Mouse (Mus musculus): Measurements from ENCODE around the gene Aoah. TPM values are rescaled to one million over a fixed set of nuclear protein-coding genes. Genes with fewer than 3 reads are reported as not detected.

Aoah gene
- polyA plus RNA-seq, 1 experiment, result 3.2 TPM

DNA sequence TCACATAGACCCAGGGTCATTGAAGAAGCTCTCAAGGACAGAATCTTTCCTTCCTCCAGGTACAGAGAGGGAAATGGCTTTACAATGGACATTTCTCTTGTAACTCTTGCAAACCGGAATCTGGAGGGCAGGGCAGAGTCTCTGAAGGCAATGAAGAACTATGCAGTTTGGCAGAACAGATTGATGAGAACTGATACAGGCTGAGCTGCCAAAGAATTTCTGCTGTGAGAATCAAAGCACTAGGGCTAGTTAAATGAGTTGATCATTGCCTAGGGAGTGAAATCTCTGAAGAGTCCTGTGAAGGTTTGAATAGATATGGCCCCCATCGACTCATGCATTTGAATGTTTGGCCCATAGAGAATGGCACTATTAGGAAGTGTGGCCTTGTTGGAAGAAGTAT is 34.8 kb downstream of the Aoah start:
- H3K36me3 ChIP-seq (ENCODE audit: control insufficient read depth, insufficient read depth, low read length), result no peaks in the 10 kb centered on the region
- no peak overlapping the region for H3K4me3 ChIP-seq (ENCODE audit: extremely low read depth, insufficient read depth, insufficient read length)
- H3K4me1 ChIP-seq (ENCODE audit: control insufficient read depth, insufficient read depth, insufficient read length), result no peaks in the 10 kb centered on the region
- DNase-seq (ENCODE audit: low read depth in 1 of 2, low spot score in 2 of 2), result no peak
- WGBS, result 87% methylated on average over 2 of the region's 2 CpGs
- TF ChIP-seq CTCF (IDR thresholded peaks at IDR 0.05; ENCODE audit: extremely low read depth, insufficient read depth, insufficient read length, insufficient replicate concordance) (no peak), POLR2A (IDR thresholded peaks at IDR 0.05; ENCODE audit: low read depth, low read length) (no peak)
- H3K27me3 ChIP-seq (ENCODE audit: control insufficient read depth, insufficient read depth, low read length), result no peaks in the 10 kb centered on the region
- no peak overlapping the region for H3K27ac ChIP-seq (ENCODE audit: insufficient read depth, low read length)

DNA sequence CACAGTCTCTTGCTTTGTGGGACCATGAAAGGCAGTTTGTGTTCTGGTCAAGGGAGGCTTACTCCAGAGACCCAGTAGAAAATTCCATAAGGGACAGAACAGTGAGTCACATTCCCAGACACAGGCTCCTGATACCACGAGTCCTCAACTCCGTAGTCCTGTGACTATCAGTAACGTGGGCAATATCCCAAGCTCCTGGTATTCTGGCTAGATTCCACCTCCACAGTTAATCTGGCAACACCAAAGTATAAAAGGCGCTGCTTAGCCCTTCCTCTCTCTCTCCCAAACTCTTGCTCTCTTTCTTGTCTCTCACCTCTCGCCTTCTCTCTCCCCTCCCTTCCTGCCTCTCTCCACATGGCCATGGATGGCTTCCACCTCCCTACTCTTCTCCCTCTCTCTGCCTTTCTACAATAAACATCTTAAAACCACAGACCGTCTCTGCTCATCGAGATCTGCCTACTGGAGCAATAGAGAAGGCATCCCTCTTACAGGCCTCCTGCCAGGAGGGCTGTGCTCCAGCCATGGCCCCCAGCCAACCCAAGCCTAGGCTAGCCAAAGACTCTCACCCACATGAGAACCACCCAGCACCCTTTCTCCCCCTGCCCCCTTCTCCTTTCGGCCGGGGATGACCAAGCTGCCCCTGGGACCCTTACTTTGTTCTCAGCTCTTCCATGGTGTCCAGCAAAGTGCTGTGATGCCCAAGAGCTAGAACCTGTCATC is 35.4 kb downstream of the Aoah start:
- no peak for DNase-seq (ENCODE audit: low read depth in 1 of 2, low spot score in 2 of 2)
- TF ChIP-seq CTCF (IDR thresholded peaks at IDR 0.05; ENCODE audit: extremely low read depth, insufficient read depth, insufficient read length, insufficient replicate concordance), result no peak
- TF ChIP-seq POLR2A (IDR thresholded peaks at IDR 0.05; ENCODE audit: low read depth, low read length), result no peak
- no peak overlapping the region for H3K4me3 ChIP-seq (ENCODE audit: extremely low read depth, insufficient read depth, insufficient read length)
- WGBS, result 93% methylated on average over 9 of the region's 9 CpGs
- no peak overlapping the region for H3K27ac ChIP-seq (ENCODE audit: insufficient read depth, low read length)
- H3K27me3 ChIP-seq (ENCODE audit: control insufficient read depth, insufficient read depth, low read length), result no peaks in the 10 kb centered on the region
- no peaks in the 10 kb centered on the region for H3K4me1 ChIP-seq (ENCODE audit: control insufficient read depth, insufficient read depth, insufficient read length)
- H3K36me3 ChIP-seq (ENCODE audit: control insufficient read depth, insufficient read depth, low read length), result no peaks in the 10 kb centered on the region

DNA sequence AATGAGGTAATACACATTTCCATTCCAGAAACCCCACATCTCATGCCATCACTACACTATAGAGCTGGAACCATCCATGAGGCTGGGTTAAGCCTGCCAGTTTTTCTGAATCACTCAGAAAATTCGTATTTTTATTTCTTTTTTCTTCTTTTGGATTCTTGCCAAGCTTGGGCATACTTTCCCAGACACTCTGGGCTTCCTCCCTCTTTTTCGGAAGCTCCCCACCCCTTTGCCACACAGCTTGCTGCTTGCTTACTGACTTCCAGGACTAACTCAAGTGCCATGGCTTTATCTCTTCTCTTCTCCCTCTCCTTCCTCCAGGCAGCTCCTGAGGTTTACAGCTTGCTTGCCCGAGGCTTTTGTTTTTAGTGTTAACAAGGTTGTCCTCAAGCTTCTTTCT is 62.0 kb downstream of the Aoah start:
- 71% methylated on average over 3 of the region's 3 CpGs for WGBS
- TF ChIP-seq CTCF (IDR thresholded peaks at IDR 0.05; ENCODE audit: extremely low read depth, insufficient read depth, insufficient read length, insufficient replicate concordance) (no peak), POLR2A (IDR thresholded peaks at IDR 0.05; ENCODE audit: low read depth, low read length) (no peak)
- no peaks in the 10 kb centered on the region for H3K27me3 ChIP-seq (ENCODE audit: control insufficient read depth, insufficient read depth, low read length)
- no peak overlapping the region for H3K4me3 ChIP-seq (ENCODE audit: extremely low read depth, insufficient read depth, insufficient read length)
- no peak overlapping the region for H3K27ac ChIP-seq (ENCODE audit: insufficient read depth, low read length)
- no peaks in the 10 kb centered on the region for H3K36me3 ChIP-seq (ENCODE audit: control insufficient read depth, insufficient read depth, low read length)
- no peak for DNase-seq (ENCODE audit: low read depth in 1 of 2, low spot score in 2 of 2)
- no peaks in the 10 kb centered on the region for H3K4me1 ChIP-seq (ENCODE audit: control insufficient read depth, insufficient read depth, insufficient read length)

DNA sequence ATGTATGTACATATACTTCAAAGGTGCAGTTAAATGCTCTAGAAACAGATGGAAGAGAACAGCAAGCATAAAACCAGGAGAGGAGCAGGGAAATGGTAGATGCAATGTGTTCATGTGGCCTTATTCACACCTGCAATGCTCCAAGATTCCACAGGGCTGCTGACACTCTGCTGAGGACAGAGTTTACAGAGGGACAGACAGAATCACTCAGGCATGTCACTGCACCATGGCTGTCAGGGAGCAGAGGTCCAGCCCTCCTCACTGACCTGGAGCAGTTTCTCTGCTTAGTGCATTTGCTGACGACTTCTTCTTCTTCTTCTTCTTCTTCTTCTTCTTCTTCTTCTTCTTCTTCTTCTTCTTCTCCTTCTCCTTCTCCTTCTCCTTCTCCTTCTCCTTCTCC is 105.5 kb downstream of the Aoah start:
- Histone ChIP-seq H3K36me3 (ENCODE audit: control insufficient read depth, insufficient read depth, low read length) (no peaks in the 10 kb centered on the region), H3K4me1 (ENCODE audit: control insufficient read depth, insufficient read depth, insufficient read length) (no peaks in the 10 kb centered on the region), H3K27ac (ENCODE audit: insufficient read depth, low read length) (no peak overlapping the region), H3K4me3 (ENCODE audit: extremely low read depth, insufficient read depth, insufficient read length) (no peak overlapping the region), H3K27me3 (ENCODE audit: control insufficient read depth, insufficient read depth, low read length) (no peaks in the 10 kb centered on the region)
- no peak for TF ChIP-seq CTCF (IDR thresholded peaks at IDR 0.05; ENCODE audit: extremely low read depth, insufficient read depth, insufficient read length, insufficient replicate concordance)
- TF ChIP-seq POLR2A (IDR thresholded peaks at IDR 0.05; ENCODE audit: low read depth, low read length), result no peak
- no peak for DNase-seq (ENCODE audit: low read depth in 1 of 2, low spot score in 2 of 2)
- 62% methylated on average over 1 of the region's 1 CpGs for WGBS

DNA sequence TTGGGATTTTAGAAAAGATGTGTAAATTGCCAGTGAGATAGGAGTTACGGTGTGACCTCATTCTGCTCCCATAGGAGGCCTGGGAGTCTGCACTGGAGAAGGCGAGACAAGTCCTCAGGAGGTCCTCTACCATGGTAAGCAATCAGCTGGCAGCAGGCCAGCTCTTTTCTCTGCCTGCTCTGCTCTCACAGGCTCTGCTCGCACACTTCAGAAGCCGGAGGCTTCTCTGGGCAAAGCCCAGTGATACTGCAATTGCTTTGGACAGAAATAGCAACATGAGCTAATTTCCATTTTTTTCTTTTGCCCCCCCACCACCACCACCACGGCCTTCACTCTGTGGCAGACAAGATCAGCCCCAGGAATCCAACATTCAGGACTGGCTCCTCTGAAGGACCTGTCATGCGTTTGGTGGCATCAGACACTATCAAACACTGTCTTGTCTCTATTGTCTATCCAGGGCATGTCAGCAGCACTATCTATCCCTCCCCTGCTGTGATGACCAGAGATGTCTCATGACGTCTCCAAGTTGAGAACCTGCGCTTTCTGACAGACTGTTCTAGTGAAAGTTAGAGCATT is 106.6 kb downstream of the Aoah start:
- no peaks in the 10 kb centered on the region for H3K36me3 ChIP-seq (ENCODE audit: control insufficient read depth, insufficient read depth, low read length)
- no peak overlapping the region for H3K27ac ChIP-seq (ENCODE audit: insufficient read depth, low read length)
- H3K4me3 ChIP-seq (ENCODE audit: extremely low read depth, insufficient read depth, insufficient read length), result no peak overlapping the region
- TF ChIP-seq CTCF (IDR thresholded peaks at IDR 0.05; ENCODE audit: extremely low read depth, insufficient read depth, insufficient read length, insufficient replicate concordance) (no peak), POLR2A (IDR thresholded peaks at IDR 0.05; ENCODE audit: low read depth, low read length) (no peak)
- 77% methylated on average over 8 of the region's 8 CpGs for WGBS
- H3K27me3 ChIP-seq (ENCODE audit: control insufficient read depth, insufficient read depth, low read length), result no peaks in the 10 kb centered on the region
- no peaks in the 10 kb centered on the region for H3K4me1 ChIP-seq (ENCODE audit: control insufficient read depth, insufficient read depth, insufficient read length)
- DNase-seq (ENCODE audit: low read depth in 1 of 2, low spot score in 2 of 2), result no peak

DNA sequence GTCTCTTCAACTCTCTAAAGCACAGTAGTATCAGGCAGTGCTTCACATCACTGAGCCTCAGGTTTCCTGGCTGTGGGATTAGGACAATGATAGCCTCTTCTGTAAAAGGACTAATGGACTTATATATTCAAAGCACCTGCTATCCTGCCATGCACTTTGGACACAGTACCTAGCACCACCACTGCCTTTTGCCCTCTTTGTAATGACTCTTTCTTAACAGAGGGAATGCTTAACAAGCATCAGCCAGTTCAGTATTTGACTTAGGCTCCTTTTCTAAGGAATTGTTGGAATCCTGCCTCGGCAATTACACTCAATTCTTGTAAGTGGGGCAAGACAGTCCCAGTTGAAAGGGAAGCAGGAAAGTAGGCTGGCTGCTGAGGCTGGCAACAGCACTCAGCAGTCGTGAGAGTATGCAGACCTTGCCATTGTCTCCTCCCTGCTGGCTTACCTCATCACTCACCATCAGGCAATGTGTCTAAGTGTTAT is 107.1 kb downstream of the Aoah start:
- Histone ChIP-seq H3K36me3 (ENCODE audit: control insufficient read depth, insufficient read depth, low read length) (no peaks in the 10 kb centered on the region), H3K27ac (ENCODE audit: insufficient read depth, low read length) (no peak overlapping the region), H3K4me1 (ENCODE audit: control insufficient read depth, insufficient read depth, insufficient read length) (no peaks in the 10 kb centered on the region), H3K27me3 (ENCODE audit: control insufficient read depth, insufficient read depth, low read length) (no peaks in the 10 kb centered on the region), H3K4me3 (ENCODE audit: extremely low read depth, insufficient read depth, insufficient read length) (no peak overlapping the region)
- WGBS, result 51% methylated on average over 2 of the region's 2 CpGs
- DNase-seq (ENCODE audit: low read depth in 1 of 2, low spot score in 2 of 2), result no peak
- no peak for TF ChIP-seq POLR2A (IDR thresholded peaks at IDR 0.05; ENCODE audit: low read depth, low read length)
- no peak for TF ChIP-seq CTCF (IDR thresholded peaks at IDR 0.05; ENCODE audit: extremely low read depth, insufficient read depth, insufficient read length, insufficient replicate concordance)

DNA sequence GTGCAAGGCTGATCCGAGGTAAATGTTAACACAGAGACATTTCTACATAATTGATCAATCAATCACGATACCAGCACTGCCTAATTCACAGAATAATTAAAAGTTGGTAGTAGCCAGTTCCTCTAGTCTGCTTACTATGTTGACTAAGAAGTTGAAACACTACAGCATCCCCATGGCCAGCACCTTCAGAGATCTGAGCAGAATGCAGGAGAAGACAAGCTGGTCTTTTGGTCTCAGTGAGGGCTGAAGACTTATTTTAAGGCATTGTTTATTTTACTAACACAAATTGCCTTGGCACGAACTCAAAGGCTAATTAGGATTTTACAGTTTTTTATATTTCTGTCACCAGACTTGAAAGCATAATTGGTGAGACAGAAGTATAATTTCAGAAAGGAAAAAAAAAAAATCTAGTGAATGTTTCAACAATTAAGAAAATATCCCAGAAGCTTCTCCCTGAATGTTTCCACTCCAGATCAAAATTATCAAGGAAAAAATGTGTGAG is 107.8 kb downstream of the Aoah start:
- Histone ChIP-seq H3K4me3 (ENCODE audit: extremely low read depth, insufficient read depth, insufficient read length) (no peak overlapping the region), H3K27me3 (ENCODE audit: control insufficient read depth, insufficient read depth, low read length) (no peaks in the 10 kb centered on the region), H3K27ac (ENCODE audit: insufficient read depth, low read length) (no peak overlapping the region), H3K36me3 (ENCODE audit: control insufficient read depth, insufficient read depth, low read length) (no peaks in the 10 kb centered on the region), H3K4me1 (ENCODE audit: control insufficient read depth, insufficient read depth, insufficient read length) (no peaks in the 10 kb centered on the region)
- TF ChIP-seq POLR2A (IDR thresholded peaks at IDR 0.05; ENCODE audit: low read depth, low read length) (no peak), CTCF (IDR thresholded peaks at IDR 0.05; ENCODE audit: extremely low read depth, insufficient read depth, insufficient read length, insufficient replicate concordance) (no peak)
- WGBS, result 73% methylated on average over 3 of the region's 3 CpGs
- no peak for DNase-seq (ENCODE audit: low read depth in 1 of 2, low spot score in 2 of 2)
